Mouse (Mus musculus) stomach, embryonic 14.5 days (tissue): Measurements from ENCODE around the gene 1810009A15Rik. TPM values are rescaled to one million over a fixed set of nuclear protein-coding genes. Genes with fewer than 3 reads are reported as not detected.

Experiments
- ATAC-seq: fragments of 200-750 bp; cut with Nextera tagmentation; 2 replicates; pipeline ENCODE4 v1.8.0; 2017; ENCODE audit warnings: low read depth, moderate TSS enrichment; ENCODE audit not compliant: insufficient number of reproducible peaks, insufficient read depth, low FRiP score
- H3K27ac ChIP-seq: fragments of 300-500 bp; sonication (generic); 2 replicates; pipeline ENCODE4 v1.5.1; 2014; ENCODE audit warnings: mild to moderate bottlenecking, low read length, moderate library complexity, mixed read lengths
- H3K27me3 ChIP-seq: fragments of 300-500 bp; sonication (generic); 2 replicates; pipeline ENCODE4 v1.6.1; 2014; ENCODE audit warnings: low read length, control low read depth, mixed read lengths; ENCODE audit not compliant: control insufficient read depth, insufficient read depth
- H3K36me3 ChIP-seq: fragments of 300-500 bp; sonication (generic); 2 replicates; pipeline ENCODE4 v1.6.1; 2014; ENCODE audit warnings: mild to moderate bottlenecking, control low read depth, low read length, moderate library complexity, mixed read lengths; ENCODE audit not compliant: control insufficient read depth, insufficient read depth
- H3K4me1 ChIP-seq: fragments of 300-500 bp; sonication (generic); 2 replicates; pipeline ENCODE4 v1.6.1; 2014; ENCODE audit warnings: low read length, control low read depth, mixed read lengths; ENCODE audit not compliant: control insufficient read depth, insufficient read depth
- H3K4me2 ChIP-seq: fragments of 300-500 bp; sonication (generic); replicated peaks from 2 replicates; pipeline ENCODE4 v1.6.1; 2014; ENCODE audit warnings: low read depth, low read length, control low read depth
- H3K4me3 ChIP-seq: fragments of 300-500 bp; sonication (generic); 2 replicates; pipeline ENCODE4 v1.5.1; 2014; ENCODE audit warnings: low read depth, low read length, control low read depth
- H3K9ac ChIP-seq: fragments of 300-500 bp; sonication (generic); replicated peaks from 2 replicates; pipeline ENCODE4 v1.6.1; 2014; ENCODE audit warnings: low read depth, mild to moderate bottlenecking, control low read depth, low read length, moderate library complexity, mixed read lengths
- H3K9me3 ChIP-seq: fragments of 300-500 bp; sonication (generic); 2 replicates; pipeline ENCODE4 v1.6.1; 2016; ENCODE audit warnings: low read depth, low read length, control low read depth; ENCODE audit not compliant: control insufficient read depth
- WGBS: fragments of 180-500 bp; shearing (Covaris S2); extraction: QIAGEN DNeasy Blood & Tissue Kit; methylation state at CpG from one replicate; pipeline ENCODE4 v1.1.7; 2014; 5-methylcytosine and 5-hydroxymethylcytosine counted together
- polyA plus RNA-seq: library from polyadenylated mRNA; unstranded; fragments of >200 nt; fragmentation: Nextera tagmentation; extraction: Ambion mirVana; gene quantifications from 2 replicates; pipeline ENCODE4 v1.2.1, GENCODE M21; 2014

1810009A15Rik gene
- polyA plus RNA-seq, 1 experiment from 2014 or later, result 71.0 TPM

GRCm38 (mm10) chr19:8870838-8871237 is 17.8 kb upstream of the 1810009A15Rik start:
- ATAC-seq, result no peak
- Histone ChIP-seq H3K4me3 (peak overlapping the region; percentile 64), H3K27me3 (no peaks in the 10 kb centered on the region), H3K27ac (peak overlapping the region; percentile 39; the same call in 1 of the 2 replicates), H3K9ac (peak overlapping the region; percentile 97; the same call in 1 of the 2 replicates), H3K9me3 (no peaks in the 10 kb centered on the region), H3K4me1 (peaks cover 7% of the 10 kb centered on the region), H3K36me3 (peaks cover 26% of the 10 kb centered on the region), H3K4me2 (peak overlapping the region; percentile 44)
- 38% methylated on average over 9 of the region's 9 CpGs for WGBS

GRCm38 (mm10) chr19:8871267-8872186 is 17.1 kb upstream of the 1810009A15Rik start, which contains the start of gene Ubxn1:
TSS of gene Ubxn1 (plus strand) at chr19:8871496.
- peak within 1 kb of the TSS; percentile 64 for H3K4me3 ChIP-seq
- H3K9ac ChIP-seq, result peak within 1 kb of the TSS; percentile 97
- H3K36me3 ChIP-seq, result peaks cover 28% of the 10 kb centered on the region
- ATAC-seq, result peak; percentile 96
- H3K4me1 ChIP-seq, result peaks cover 7% of the 10 kb centered on the region
- peak within 1 kb of the TSS; percentile 77 for H3K27ac ChIP-seq
- H3K9me3 ChIP-seq, result no peaks in the 10 kb centered on the region
- WGBS, result under 1% methylated on average over 55 of the region's 59 CpGs
- no peaks in the 10 kb centered on the region for H3K27me3 ChIP-seq
- peak within 1 kb of the TSS; percentile 77 for H3K4me2 ChIP-seq

GRCm38 (mm10) chr19:8872266-8872840 is 16.3 kb upstream of the 1810009A15Rik start:
- Histone ChIP-seq H3K4me1 (peaks cover 7% of the 10 kb centered on the region), H3K9me3 (no peaks in the 10 kb centered on the region), H3K36me3 (peaks cover 31% of the 10 kb centered on the region), H3K9ac (peak overlapping the region; percentile 97), H3K4me2 (peak overlapping the region; percentile 77), H3K4me3 (peak overlapping the region; percentile 64), H3K27ac (peak overlapping the region; percentile 77; the same call in 1 of the 2 replicates), H3K27me3 (no peaks in the 10 kb centered on the region)
- ATAC-seq, result no peak
- 58% methylated on average over 10 of the region's 10 CpGs for WGBS

GRCm38 (mm10) chr19:8875031-8875430 is 13.6 kb upstream of the 1810009A15Rik start:
- Histone ChIP-seq H3K27ac (no peak overlapping the region), H3K4me3 (no peak overlapping the region), H3K4me1 (peaks cover 7% of the 10 kb centered on the region), H3K9ac (no peak overlapping the region), H3K36me3 (peaks cover 36% of the 10 kb centered on the region), H3K4me2 (no peak overlapping the region), H3K9me3 (no peaks in the 10 kb centered on the region), H3K27me3 (no peaks in the 10 kb centered on the region)
- ATAC-seq, result no peak
- WGBS, result 95% methylated on average over 7 of the region's 7 CpGs

- H3K4me1 ChIP-seq, result no peaks in the 10 kb centered on the region
- WGBS, result under 1% methylated on average over 42 of the region's 42 CpGs
These were observed 8.2 kb upstream of the 1810009A15Rik start, which contains the start of gene Uqcc3 for GRCm38 (mm10) chr19:8880311-8881033. TSS of gene Uqcc3 (minus strand) at chr19:8880923.

GRCm38 (mm10) chr19:8881034-8881392 is 7.6 kb upstream of the 1810009A15Rik start:
- no peak overlapping the region for H3K27ac ChIP-seq
- no peak for ATAC-seq

More at GRCm38 (mm10) chr19:8880311-8881033, 8.2 kb upstream of the 1810009A15Rik start, which contains the start of gene Uqcc3:
- Histone ChIP-seq H3K27me3 (no peaks in the 10 kb centered on the region), H3K9ac (peak within 1 kb of the TSS; percentile 83), H3K4me3 (peak within 1 kb of the TSS; percentile 85), H3K9me3 (no peaks in the 10 kb centered on the region), H3K36me3 (peaks cover 13% of the 10 kb centered on the region), H3K4me2 (peak within 1 kb of the TSS; percentile 84), H3K27ac (peak within 1 kb of the TSS; percentile 85)
- ATAC-seq, result peak; percentile 96

GRCm38 (mm10) chr19:8883616-8884015 is 5.0 kb upstream of the 1810009A15Rik start, which contains the start of the genes Lbhd1 and Gm49403:
TSS of gene Lbhd1 (plus strand) at chr19:8883732.
TSS of gene Gm49403 (plus strand) at chr19:8883930.
- H3K9me3 ChIP-seq, result no peaks in the 10 kb centered on the region
- H3K4me1 ChIP-seq, result 0 out of 2 replicates have a peak, but pooled peaks cover 4% of the 10 kb centered on the region
- WGBS, result 78% methylated on average over 3 of the region's 3 CpGs
- H3K9ac ChIP-seq, result no peak within 1 kb of the TSS
- no peak within 1 kb of the TSS for H3K27ac ChIP-seq
- no peak within 1 kb of the TSS for H3K4me3 ChIP-seq
- no peak within 1 kb of the TSS for H3K4me2 ChIP-seq
- no peak for ATAC-seq
- H3K36me3 ChIP-seq, result no peaks in the 10 kb centered on the region; the same call in 1 of the 2 replicates
- H3K27me3 ChIP-seq, result no peaks in the 10 kb centered on the region

More at GRCm38 (mm10) chr19:8881034-8881392, 7.6 kb upstream of the 1810009A15Rik start:
- Histone ChIP-seq H3K4me3 (peak overlapping the region; percentile 85), H3K36me3 (peaks cover 9% of the 10 kb centered on the region), H3K4me1 (no peaks in the 10 kb centered on the region), H3K9ac (peak overlapping the region; percentile 83; the same call in 1 of the 2 replicates), H3K27me3 (no peaks in the 10 kb centered on the region), H3K4me2 (peak overlapping the region; percentile 84), H3K9me3 (no peaks in the 10 kb centered on the region)
- 14% methylated on average over 3 of the region's 3 CpGs for WGBS
